Mouse (Mus musculus): Measurements from ENCODE around the gene Slc7a8.

Slc7a8 gene

GRCm38 (mm10) chr14:54781610-54782365 lies at the start of gene Slc7a8:
Gene Slc7a8 (minus strand): TSS chr14:54781946.
- in situ Hi-C loops (cut with MboI, MseI), result no loop called here

DNA sequence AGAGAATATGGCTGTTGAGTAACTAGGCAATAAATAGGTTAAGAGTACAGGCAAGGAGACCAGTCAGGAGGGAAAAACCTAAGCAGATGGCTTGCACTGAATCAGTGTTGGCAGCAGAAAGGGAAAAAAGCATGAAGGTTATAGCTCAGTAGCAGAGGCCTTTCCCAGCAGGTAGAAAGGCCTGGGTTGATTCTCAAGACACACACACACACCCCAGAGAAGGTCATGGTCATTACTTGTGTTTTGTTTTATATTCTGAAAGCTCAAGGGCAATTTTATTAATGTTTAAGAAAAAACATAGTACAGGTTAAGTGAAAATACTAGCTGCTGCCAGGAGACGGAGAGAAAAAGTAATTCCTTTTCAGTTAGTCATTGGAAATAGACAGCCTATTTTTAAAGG lies 42.0 kb upstream of the Slc7a8 start:
- in situ Hi-C loops (cut with MboI, MseI), result no loop called here

DNA sequence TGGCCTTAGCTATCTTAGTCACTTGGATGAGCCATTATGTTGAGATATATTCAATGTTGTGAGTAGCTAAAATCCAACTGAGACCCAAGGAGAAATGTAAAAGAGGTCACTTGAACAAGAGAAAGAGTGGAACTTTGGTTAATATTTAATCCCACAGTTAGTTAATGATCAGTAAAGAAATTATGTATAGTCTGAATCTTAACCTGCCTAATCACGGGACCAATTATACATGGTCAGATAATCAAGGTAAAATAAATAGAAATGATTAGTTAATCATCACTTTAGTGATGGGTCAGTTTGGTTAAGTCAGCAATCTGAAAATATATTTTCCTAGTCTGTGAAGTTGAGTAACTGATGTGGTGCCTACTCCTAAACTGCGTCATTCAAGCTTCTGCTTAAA lies 40.6 kb upstream of the Slc7a8 start:
- in situ Hi-C loops (cut with MboI, MseI), result no loop called here

GRCm38 (mm10) chr14:54817791-54818190 lies 36.0 kb upstream of the Slc7a8 start:
- in situ Hi-C loops (cut with MboI, MseI), result no loop called here

- in situ Hi-C loops (cut with MboI, MseI), result no loop called here
These were observed 34.0 kb upstream of the Slc7a8 start for GRCm38 (mm10) chr14:54815737-54816136.

DNA sequence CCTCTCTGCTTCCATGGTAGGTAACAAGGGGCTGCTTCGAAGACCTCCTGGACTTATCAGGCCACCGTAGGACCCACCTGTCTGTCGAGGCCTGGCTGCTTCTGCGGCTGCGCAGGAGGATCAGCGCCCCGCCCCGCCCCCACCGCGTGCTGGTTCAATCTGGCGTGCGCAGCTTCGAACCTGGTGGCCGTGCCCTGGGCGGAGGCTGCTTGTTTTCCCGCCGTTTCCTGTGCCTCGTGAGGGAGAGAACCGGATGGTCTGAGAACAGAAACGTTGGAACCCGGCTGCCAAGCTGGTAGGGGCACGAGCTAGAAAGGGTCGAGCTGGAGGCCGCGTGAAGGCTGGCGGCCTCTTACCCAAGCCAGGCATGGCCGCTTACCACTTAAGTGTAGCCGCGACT lies 32.2 kb upstream of the Slc7a8 start, which contains the start of gene Rnf212b:
Gene Rnf212b, plus strand, starts transcription at position 151 of the 400 bp plus-strand sequence.
- in situ Hi-C loops (cut with MboI, MseI), result no loop called here

GRCm38 (mm10) chr14:54809668-54810033 lies 27.9 kb upstream of the Slc7a8 start:
- in situ Hi-C loops (cut with MboI, MseI), result no loop called here

GRCm38 (mm10) chr14:54808718-54809667 lies 27.2 kb upstream of the Slc7a8 start:
- in situ Hi-C loops (cut with MboI, MseI), result no loop called here

DNA sequence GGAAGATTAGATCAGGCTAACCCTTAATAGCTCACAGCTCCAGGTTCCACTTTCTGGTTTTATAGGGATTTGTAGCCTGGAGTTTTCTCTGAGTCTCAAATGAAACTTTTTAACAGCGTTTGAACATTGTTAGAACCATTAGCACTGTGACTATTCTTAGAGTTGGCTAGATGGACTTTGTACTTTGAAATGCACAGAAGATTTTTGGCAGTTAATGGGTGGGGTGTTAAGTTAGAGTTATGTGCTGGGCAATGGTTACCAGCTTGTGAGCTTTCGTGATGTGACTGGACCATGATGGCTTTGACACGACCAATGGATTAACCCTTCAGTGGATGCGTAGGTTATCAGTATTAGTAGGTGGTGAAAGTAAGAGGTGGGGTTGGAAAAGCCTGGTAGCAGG lies 24.4 kb upstream of the Slc7a8 start:
- in situ Hi-C loops (cut with MboI, MseI), result no loop called here

GRCm38 (mm10) chr14:54802428-54802827 lies 20.7 kb upstream of the Slc7a8 start:
- in situ Hi-C loops (cut with MboI, MseI), result no loop called here

DNA sequence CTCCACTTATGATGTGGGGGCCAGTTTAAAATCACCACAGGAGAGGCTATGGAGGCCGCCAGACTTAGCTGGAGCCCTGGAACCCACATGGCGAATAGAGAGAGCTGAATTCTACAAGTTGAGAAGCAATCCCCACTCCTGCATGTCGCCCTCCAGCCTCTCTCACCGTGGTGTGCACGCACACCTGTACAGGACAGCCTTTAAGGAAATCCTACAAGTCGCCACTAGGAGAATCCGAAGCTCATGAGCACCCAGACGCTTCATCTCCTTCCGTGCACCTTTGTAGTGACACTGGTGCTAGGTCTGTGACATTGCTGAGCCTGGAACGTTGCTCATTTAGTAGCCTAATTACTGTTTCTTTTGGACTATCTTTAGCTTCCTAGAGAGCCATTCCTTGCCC lies 17.9 kb upstream of the Slc7a8 start:
- in situ Hi-C loops (cut with MboI, MseI), result no loop called here

DNA sequence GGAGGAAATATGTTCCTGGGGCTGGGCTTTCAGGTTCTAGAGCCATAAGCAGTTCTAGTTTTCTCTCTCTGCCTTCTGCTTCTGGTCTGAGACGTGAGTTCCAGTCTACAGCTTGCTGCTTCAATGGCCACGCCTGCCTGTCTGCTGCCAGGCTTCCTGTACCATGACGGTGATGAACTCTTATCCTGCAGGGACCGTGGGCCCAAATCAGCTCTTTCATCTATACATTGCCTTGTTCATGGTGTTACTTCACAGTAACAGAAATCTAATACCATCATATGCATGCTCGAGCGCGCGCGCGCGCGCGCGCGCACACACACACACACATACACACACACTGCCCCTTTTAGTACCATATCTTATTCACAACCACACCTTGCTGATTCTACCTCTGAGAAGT lies 15.0 kb upstream of the Slc7a8 start:
- in situ Hi-C loops (cut with MboI, MseI), result no loop called here

- in situ Hi-C loops (cut with MboI, MseI), result no loop called here
These were observed 14.2 kb upstream of the Slc7a8 start for GRCm38 (mm10) chr14:54795901-54796300.

- in situ Hi-C loops (cut with MboI, MseI), result no loop called here
These were observed 12.4 kb upstream of the Slc7a8 start for GRCm38 (mm10) chr14:54793894-54794830.

DNA sequence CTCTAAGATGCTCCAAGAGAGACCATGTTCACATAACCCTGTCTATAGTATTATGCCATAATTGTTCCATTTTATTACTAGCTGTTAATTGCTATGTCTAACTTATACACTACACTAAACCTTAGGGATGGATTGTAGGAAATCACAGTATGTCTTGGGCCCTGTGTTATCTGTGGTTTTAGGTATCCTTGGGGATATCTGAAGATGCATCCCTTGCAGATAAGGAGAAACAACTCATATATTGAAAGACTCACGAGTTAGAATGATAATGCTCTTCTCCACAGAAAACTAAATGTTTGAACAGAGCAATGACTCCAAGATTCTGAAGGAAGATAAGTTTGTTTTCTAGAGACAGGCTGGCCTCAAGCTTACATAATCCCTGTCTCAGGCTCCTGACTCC lies 11.6 kb upstream of the Slc7a8 start:
- in situ Hi-C loops (cut with MboI, MseI), result no loop called here

- in situ Hi-C loops (cut with MboI, MseI), result no loop called here
These were observed 10.4 kb upstream of the Slc7a8 start for GRCm38 (mm10) chr14:54792166-54792565.

DNA sequence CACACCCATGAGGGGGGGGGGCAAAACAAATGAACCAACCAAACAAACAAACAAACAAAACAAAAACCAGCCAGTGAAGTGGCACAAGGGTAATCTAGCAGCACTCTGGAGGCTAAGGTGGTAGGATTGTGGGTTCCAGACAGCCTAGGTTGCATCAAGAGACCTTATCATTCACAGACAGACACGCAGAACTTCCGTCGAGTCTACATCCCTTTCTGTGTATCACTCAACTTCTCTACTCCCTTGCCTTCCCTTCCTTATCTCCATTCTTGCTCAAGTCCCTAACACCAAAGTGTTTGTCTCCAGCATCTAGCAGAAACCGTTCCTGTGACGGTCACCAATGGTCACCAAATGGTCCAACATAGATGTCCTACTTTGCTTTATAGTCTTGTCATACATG lies 6.5 kb upstream of the Slc7a8 start:
- in situ Hi-C loops (cut with MboI, MseI), result loop anchor here (5.0 kb wide), 1 partner anchor 76 kb away; the partner anchor contains the start of gene Cebpe

DNA sequence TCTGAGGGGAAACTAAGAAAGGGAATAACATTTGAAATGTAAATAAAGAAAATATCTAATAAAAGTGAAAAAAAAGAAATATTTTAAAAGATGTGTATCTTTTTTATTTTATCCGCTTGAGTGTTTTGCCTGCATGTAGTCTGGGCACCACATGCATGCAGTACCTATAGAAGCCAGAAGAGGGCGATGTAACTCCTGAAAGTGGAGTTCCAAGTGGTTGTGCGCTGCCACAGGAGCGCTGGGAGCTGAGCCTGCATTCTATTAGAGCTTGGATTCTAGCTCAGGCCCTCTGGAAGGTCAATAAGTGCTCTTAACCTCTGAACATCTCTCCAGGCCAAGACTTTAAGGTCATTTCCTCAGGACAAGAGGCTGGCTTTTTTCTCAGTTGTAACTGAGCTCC lies 5.5 kb upstream of the Slc7a8 start:
- in situ Hi-C loops (cut with MboI, MseI), result loop anchor here (5.0 kb wide), 1 partner anchor 75 kb away; the partner anchor contains the start of gene Cebpe

DNA sequence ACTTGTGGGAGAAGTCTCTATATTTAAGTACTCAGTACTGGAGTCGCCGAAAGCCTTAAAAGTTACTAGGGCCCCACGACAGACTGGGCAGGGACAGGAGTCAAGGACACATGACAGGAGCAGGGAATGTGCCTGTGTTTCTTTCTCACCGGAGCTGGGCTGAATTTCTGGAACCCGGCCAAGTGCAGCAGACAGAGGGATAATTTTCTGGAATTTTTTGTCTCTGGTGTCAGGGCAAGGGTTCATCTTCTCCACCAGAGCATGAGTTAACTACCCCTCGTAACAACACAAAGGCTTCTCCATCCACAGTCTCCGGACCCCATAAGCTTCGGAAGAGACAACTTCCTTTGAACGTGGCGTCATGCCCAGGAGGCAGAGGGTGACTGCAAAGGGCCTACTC lies 4.7 kb upstream of the Slc7a8 start:
- in situ Hi-C loops (cut with MboI, MseI), result loop anchor here (5.0 kb wide), 1 partner anchor 74 kb away; the partner anchor contains the start of gene Cebpe

DNA sequence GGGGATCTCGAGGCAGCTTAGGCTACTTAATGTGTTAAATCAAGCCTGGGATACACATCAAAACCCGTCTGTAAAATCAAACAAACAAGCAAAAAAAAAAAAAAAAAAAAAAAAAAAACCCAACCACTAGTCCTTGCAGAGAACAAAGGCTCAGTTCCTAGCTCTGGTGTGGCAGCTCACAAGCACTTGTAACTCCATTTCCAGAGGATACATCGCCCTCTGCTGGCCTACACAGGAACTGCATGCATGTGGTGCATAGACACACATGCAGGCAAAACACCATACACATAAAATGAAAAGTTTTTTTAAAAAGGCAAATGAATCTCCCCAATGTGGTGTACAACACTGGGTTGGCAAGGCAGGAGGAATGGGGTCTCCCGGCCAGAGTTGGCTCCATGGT lies 4.2 kb upstream of the Slc7a8 start:
- in situ Hi-C loops (cut with MboI, MseI), result loop anchor here (5.0 kb wide), 1 partner anchor 74 kb away; the partner anchor contains the start of gene Cebpe

GRCm38 (mm10) chr14:54782971-54783370 lies 1.2 kb upstream of the Slc7a8 start:
- in situ Hi-C loops (cut with MboI, MseI), result no loop called here

Data from T-helper 1 cell (primary cell).